ENCODE assay signal across 11 mouse cellular contexts in genomic region chr11:88154500-88154899, GRCm38 (mm10). TPM values are rescaled to one million over a fixed set of nuclear protein-coding genes. Genes with fewer than 3 reads are reported as not detected.
A peak's percentile ranks its signal among the peaks of the same experiment; 100 is the strongest.
DNase-seq lines count a peak whose midpoint lies in the region; ATAC-seq lines count a peak whose summit lies in the region.
"Had no signal": no experiment of that assay in that cellular context is flagged by ENCODE, and none has a peak within 500 bp of the region (broad histone marks: within the 10 kb centered on the region; RNA-seq: fewer than 3 reads in every experiment).

No protein-coding gene starts in this region.

- ATAC-seq in hindbrain, embryonic 11.5 days (ENCODE audit: low FRiP score) = no peak
- ATAC-seq in midbrain, embryonic 16.5 days = no peak
- ATAC-seq in midbrain, embryonic 14.5 days (ENCODE audit: low FRiP score, low TSS enrichment) = no peak
- ATAC-seq in limb, embryonic 15.5 days (ENCODE audit: insufficient number of reproducible peaks, low FRiP score, low TSS enrichment, low read depth) = no peak

- DNase-seq in hindbrain, embryonic 10.5 days (ENCODE audit: low spot score) = no peak
- no peak for DNase-seq in hindbrain, embryonic 11.5 days (ENCODE audit: low spot score)
- DNase-seq in midbrain, embryonic 14.5 days = no peak
- no peak for DNase-seq in embryo, embryonic 11 days
- no peak for DNase-seq in urinary bladder, adult 18-20 months (ENCODE audit: low spot score in 2 of 2)
- DNase-seq: cerebellum, postnatal 36 days; liver, postnatal 0 days; thymus, adult 18-20 months had no signal

- no peak overlapping the region for H3K4me3 ChIP-seq in hindbrain, embryonic 10.5 days
- H3K4me3 ChIP-seq in hindbrain, embryonic 11.5 days (ENCODE audit: low read depth, low read length) = no peak overlapping the region
- no peak overlapping the region for H3K4me3 ChIP-seq in midbrain, embryonic 16.5 days (ENCODE audit: low read depth, low read length)
- H3K4me3 ChIP-seq in midbrain, embryonic 14.5 days (replicated peaks; ENCODE audit: low read depth, low read length) = no peak overlapping the region
- no peak overlapping the region for H3K4me3 ChIP-seq in limb, embryonic 15.5 days
- H3K4me3 ChIP-seq: forebrain, embryonic 12.5 days had no signal

- H3K9me3 ChIP-seq in hindbrain, embryonic 10.5 days = no peaks in the 10 kb centered on the region
- H3K9me3 ChIP-seq in hindbrain, embryonic 11.5 days (ENCODE audit: control insufficient read depth, low read length) = no peaks in the 10 kb centered on the region
- H3K9me3 ChIP-seq in midbrain, embryonic 16.5 days (replicated peaks; ENCODE audit: control insufficient read depth, low read length, poor library complexity, severe bottlenecking) = no peaks in the 10 kb centered on the region
- no peaks in the 10 kb centered on the region for H3K9me3 ChIP-seq in midbrain, embryonic 14.5 days (ENCODE audit: control insufficient read depth, low read length)
- no peaks in the 10 kb centered on the region for H3K9me3 ChIP-seq in limb, embryonic 15.5 days
- H3K9me3 ChIP-seq: forebrain, embryonic 12.5 days had no signal

- H3K9ac ChIP-seq in hindbrain, embryonic 11.5 days (ENCODE audit: low read depth, low read length) = no peak overlapping the region
- H3K9ac ChIP-seq in midbrain, embryonic 16.5 days (ENCODE audit: low read depth, low read length) = no peak overlapping the region
- no peak overlapping the region for H3K9ac ChIP-seq in midbrain, embryonic 14.5 days (replicated peaks; ENCODE audit: low read length)
- no peak overlapping the region for H3K9ac ChIP-seq in limb, embryonic 15.5 days
- H3K9ac ChIP-seq: forebrain, embryonic 12.5 days; liver, postnatal 0 days had no signal

- H3K36me3 ChIP-seq in hindbrain, embryonic 10.5 days = no peaks in the 10 kb centered on the region
- H3K36me3 ChIP-seq in hindbrain, embryonic 11.5 days (ENCODE audit: control insufficient read depth, insufficient read depth, low read length) = no peaks in the 10 kb centered on the region
- no peaks in the 10 kb centered on the region for H3K36me3 ChIP-seq in midbrain, embryonic 16.5 days (ENCODE audit: control insufficient read depth, insufficient read depth, low read length)
- no peaks in the 10 kb centered on the region for H3K36me3 ChIP-seq in midbrain, embryonic 14.5 days (ENCODE audit: control insufficient read depth, insufficient read depth, low read length)
- no peaks in the 10 kb centered on the region; the same call in 1 of the 2 replicates for H3K36me3 ChIP-seq in limb, embryonic 15.5 days
- H3K36me3 ChIP-seq: forebrain, embryonic 12.5 days had no signal

- peaks cover 8% of the 10 kb centered on the region; the same call in 1 of the 2 replicates for H3K27me3 ChIP-seq in hindbrain, embryonic 10.5 days (ENCODE audit: insufficient read depth, poor library complexity, severe bottlenecking)
- H3K27me3 ChIP-seq in hindbrain, embryonic 11.5 days (ENCODE audit: control insufficient read depth, insufficient read depth, low read length) = no peaks in the 10 kb centered on the region
- no peaks in the 10 kb centered on the region for H3K27me3 ChIP-seq in midbrain, embryonic 16.5 days (ENCODE audit: control insufficient read depth, insufficient read depth, low read depth, low read length)
- no peaks in the 10 kb centered on the region for H3K27me3 ChIP-seq in midbrain, embryonic 14.5 days (ENCODE audit: control insufficient read depth, insufficient read depth, low read length)
- no peaks in the 10 kb centered on the region for H3K27me3 ChIP-seq in limb, embryonic 15.5 days
- H3K27me3 ChIP-seq: forebrain, embryonic 12.5 days had no signal

- H3K4me1 ChIP-seq in hindbrain, embryonic 10.5 days (replicated peaks) = peaks cover 84% of the 10 kb centered on the region
- peaks cover 8% of the 10 kb centered on the region for H3K4me1 ChIP-seq in hindbrain, embryonic 11.5 days (replicated peaks; ENCODE audit: control insufficient read depth, insufficient read depth, low read length)
- peaks cover 31% of the 10 kb centered on the region for H3K4me1 ChIP-seq in midbrain, embryonic 16.5 days (ENCODE audit: control insufficient read depth, insufficient read depth, low read length)
- peaks cover 14% of the 10 kb centered on the region; the same call in 1 of the 2 replicates for H3K4me1 ChIP-seq in midbrain, embryonic 14.5 days (ENCODE audit: control insufficient read depth, insufficient read depth, low read length)
- H3K4me1 ChIP-seq in limb, embryonic 15.5 days = peaks cover 75% of the 10 kb centered on the region

- 73% methylated on average over 8 of the region's 8 CpGs for WGBS in hindbrain, embryonic 10.5 days
- WGBS in hindbrain, embryonic 11.5 days = 67% methylated on average over 8 of the region's 8 CpGs
- 72% methylated on average over 8 of the region's 8 CpGs for WGBS in midbrain, embryonic 16.5 days
- WGBS in midbrain, embryonic 14.5 days = 72% methylated on average over 8 of the region's 8 CpGs
- 60% methylated on average over 8 of the region's 8 CpGs for WGBS in limb, embryonic 15.5 days

- no peak overlapping the region for H3K4me2 ChIP-seq in hindbrain, embryonic 11.5 days (replicated peaks; ENCODE audit: low read depth, low read length)
- no peak overlapping the region for H3K4me2 ChIP-seq in midbrain, embryonic 16.5 days (ENCODE audit: low read length)
- no peak overlapping the region for H3K4me2 ChIP-seq in midbrain, embryonic 14.5 days (ENCODE audit: low read length)
- no peak overlapping the region for H3K4me2 ChIP-seq in limb, embryonic 15.5 days
- H3K4me2 ChIP-seq: forebrain, embryonic 12.5 days had no signal

- H3K27ac ChIP-seq in hindbrain, embryonic 10.5 days = peak overlapping the region; percentile 78
- H3K27ac ChIP-seq in hindbrain, embryonic 11.5 days (ENCODE audit: low read depth, low read length) = no peak overlapping the region
- H3K27ac ChIP-seq in midbrain, embryonic 16.5 days (ENCODE audit: low read length) = peak overlapping the region; percentile 24
- H3K27ac ChIP-seq in midbrain, embryonic 14.5 days (replicated peaks; ENCODE audit: low read depth, low read length) = no peak overlapping the region
- H3K27ac ChIP-seq in limb, embryonic 15.5 days = peak overlapping the region; percentile 54; the same call in 1 of the 2 replicates
- H3K27ac ChIP-seq: forebrain, embryonic 12.5 days had no signal

RNA-seq across cellular contexts. Expression of gene Mrps23, which starts 49.7 kb away (rescaled TPM):
- 72.2 and 74.1 TPM in 2 replicates for polyA plus RNA-seq in hindbrain, embryonic 10.5 days (2016; fragmentation: Nextera tagmentation; extraction: Ambion mirVana)
- 83.2 and 84.5 TPM in 2 replicates for polyA plus RNA-seq in hindbrain, embryonic 11.5 days (2014; fragmentation: Nextera tagmentation; extraction: Ambion mirVana)
- 65.4 and 66.9 TPM in 2 replicates for polyA plus RNA-seq in midbrain, embryonic 16.5 days (2015; fragmentation: Nextera tagmentation; extraction: Ambion mirVana)
- polyA plus RNA-seq in midbrain, embryonic 14.5 days (2014; fragmentation: Nextera tagmentation; extraction: Ambion mirVana) = 67.9 and 70.0 TPM in 2 replicates
- 52.4 and 53.0 TPM in 2 replicates for polyA plus RNA-seq in limb, embryonic 15.5 days (2015; fragmentation: Nextera tagmentation; extraction: Ambion mirVana)

RNA-seq across cellular contexts. Expression of gene Cuedc1, which starts 56.6 kb away (rescaled TPM):
- polyA plus RNA-seq in hindbrain, embryonic 10.5 days (2016; fragmentation: Nextera tagmentation; extraction: Ambion mirVana) = 20.5 and 27.1 TPM in 2 replicates
- polyA plus RNA-seq in hindbrain, embryonic 11.5 days (2014; fragmentation: Nextera tagmentation; extraction: Ambion mirVana) = 17.6 TPM in 2 replicates
- polyA plus RNA-seq in midbrain, embryonic 16.5 days (2015; fragmentation: Nextera tagmentation; extraction: Ambion mirVana) = 46.1 and 54.7 TPM in 2 replicates
- polyA plus RNA-seq in midbrain, embryonic 14.5 days (2014; fragmentation: Nextera tagmentation; extraction: Ambion mirVana) = 29.6 and 31.1 TPM in 2 replicates
- 28.1 and 32.1 TPM in 2 replicates for polyA plus RNA-seq in limb, embryonic 15.5 days (2015; fragmentation: Nextera tagmentation; extraction: Ambion mirVana)

Comparison
In these comparisons a context has a peak if more than half of its experiments do, and no peak if none do; other contexts are left out.
1. H3K27ac ChIP-seq: peak in hindbrain, embryonic 10.5 days (single experiment), midbrain, embryonic 16.5 days (single experiment) and limb, embryonic 15.5 days (single experiment); none in hindbrain, embryonic 11.5 days (single experiment) and midbrain, embryonic 14.5 days (single experiment).